Comparison of ENCODE assay signal across 8 mouse cellular contexts in the genomic region with DNA sequence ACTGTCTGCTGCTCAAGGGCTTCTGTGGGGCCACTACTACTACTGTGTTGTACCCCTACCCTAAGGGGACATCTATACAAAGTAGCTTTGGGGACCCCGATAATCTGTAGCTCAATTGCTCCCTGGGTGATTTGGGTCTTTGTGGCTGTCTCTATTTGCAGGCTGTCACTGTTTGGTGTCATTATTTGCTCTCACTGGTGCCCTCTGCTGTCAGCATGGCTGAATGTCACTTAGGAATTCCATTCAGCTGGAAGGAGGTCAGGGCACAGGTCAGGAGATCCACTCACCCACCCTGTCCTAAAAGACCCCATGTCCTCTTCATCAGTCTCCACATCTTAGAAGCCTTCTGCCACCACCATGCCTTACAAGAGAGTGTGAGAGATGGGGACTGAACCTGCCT. TPM values are rescaled to one million over a fixed set of nuclear protein-coding genes. Genes with fewer than 3 reads are reported as not detected.
DNase-seq lines count a peak whose midpoint lies in the region; ATAC-seq lines count a peak whose summit lies in the region.

No protein-coding gene starts in this region.

- H3K4me3 ChIP-seq in midbrain, embryonic 11.5 days (ENCODE audit: low read depth, low read length): no peak overlapping the region
- no peak overlapping the region for H3K4me3 ChIP-seq in midbrain, embryonic 15.5 days

- H3K4me2 ChIP-seq in midbrain, embryonic 11.5 days: no peak overlapping the region
- H3K4me2 ChIP-seq in midbrain, embryonic 15.5 days: no peak overlapping the region

- H3K9ac ChIP-seq in midbrain, embryonic 11.5 days (ENCODE audit: low read length): no peak overlapping the region
- no peak overlapping the region for H3K9ac ChIP-seq in midbrain, embryonic 15.5 days

- H3K9me3 ChIP-seq in midbrain, embryonic 11.5 days (ENCODE audit: control insufficient read depth, low read length): no peaks in the 10 kb centered on the region
- no peaks in the 10 kb centered on the region for H3K9me3 ChIP-seq in midbrain, embryonic 15.5 days

- 30% methylated on average over 1 of the region's 1 CpGs for WGBS in midbrain, embryonic 11.5 days
- WGBS in midbrain, embryonic 15.5 days: 33% methylated on average over 1 of the region's 1 CpGs

- no peaks in the 10 kb centered on the region for H3K36me3 ChIP-seq in midbrain, embryonic 11.5 days (ENCODE audit: control insufficient read depth, insufficient read depth, low read length)
- H3K36me3 ChIP-seq in midbrain, embryonic 15.5 days (replicated peaks): no peaks in the 10 kb centered on the region

- H3K27me3 ChIP-seq in midbrain, embryonic 11.5 days (ENCODE audit: control insufficient read depth, insufficient read depth, low read length): no peaks in the 10 kb centered on the region
- H3K27me3 ChIP-seq in midbrain, embryonic 15.5 days (replicated peaks): no peaks in the 10 kb centered on the region

- no peak overlapping the region for H3K27ac ChIP-seq in midbrain, embryonic 11.5 days (ENCODE audit: low read depth, low read length)
- no peak overlapping the region for H3K27ac ChIP-seq in midbrain, embryonic 15.5 days

- peak; percentile 90 for DNase-seq in midbrain, embryonic 11.5 days (ENCODE audit: low spot score, missing footprints)
- DNase-seq in R1 (ENCODE audit: low read depth, low spot score): peak; percentile 63
- peak; percentile 81 to 85 for DNase-seq in cerebellum, postnatal 14 days
- DNase-seq in heart, adult 8-10 months (ENCODE audit: low spot score): peak; percentile 75
- peak; percentile 67 to 73 for DNase-seq in layer of hippocampus, postnatal 10 days (ENCODE audit: low spot score in 2 of 2)
- DNase-seq in urinary bladder, postnatal 36 days (ENCODE audit: low spot score in 2 of 2): peak; percentile 51 to 56

- H3K4me1 ChIP-seq in midbrain, embryonic 11.5 days (ENCODE audit: control insufficient read depth, insufficient read depth, low read length): no peaks in the 10 kb centered on the region
- no peaks in the 10 kb centered on the region for H3K4me1 ChIP-seq in midbrain, embryonic 15.5 days

- ATAC-seq in midbrain, embryonic 11.5 days (ENCODE audit: low FRiP score): no peak
- ATAC-seq in midbrain, embryonic 15.5 days (replicated peaks): no peak
- peak; percentile 88 for ATAC-seq in megakaryocyte progenitor cell, adult 5-6 weeks (replicated peaks; ENCODE audit: poor library complexity)

RNA-seq across cellular contexts. Expression of gene Kcnq1, which starts 32.6 kb away (rescaled TPM):
- polyA plus RNA-seq in midbrain, embryonic 11.5 days (2014; fragmentation: Nextera tagmentation; extraction: Ambion mirVana): 1.1 and 1.6 TPM in 2 replicates
- polyA plus RNA-seq in midbrain, embryonic 15.5 days (2015; fragmentation: Nextera tagmentation; extraction: Ambion mirVana): 1.3 and 1.8 TPM in 2 replicates
- total RNA-seq in heart, adult 8-10 months (2022): 10 to 100 TPM; 30.9 to 36.9 (median 32.8) TPM
- 1 to 10 TPM; 1.0 to 2.3 TPM for total RNA-seq in layer of hippocampus, postnatal 10 days (2021)
- total RNA-seq in megakaryocyte progenitor cell, adult 5-6 weeks (2015): not detected in 2 replicates
- not detected in 2 replicates for total RNA-seq in megakaryocyte progenitor cell, adult 5-6 weeks (2017)

RNA-seq across cellular contexts. Expression of gene Trpm5, which starts 44.3 kb away (rescaled TPM):
- 0.57 and 0.70 TPM in 2 replicates for polyA plus RNA-seq in midbrain, embryonic 11.5 days (2014; fragmentation: Nextera tagmentation; extraction: Ambion mirVana)
- 1.3 and 1.6 TPM in 2 replicates for polyA plus RNA-seq in midbrain, embryonic 15.5 days (2015; fragmentation: Nextera tagmentation; extraction: Ambion mirVana)
- total RNA-seq in heart, adult 8-10 months (2022): under 1 TPM in 1 of 4 experiments, not detected in 3; 0.28 TPM
- under 1 TPM; 0.31 to 0.59 TPM for total RNA-seq in layer of hippocampus, postnatal 10 days (2021)
- total RNA-seq in megakaryocyte progenitor cell, adult 5-6 weeks (2015): not detected in 2 replicates
- not detected in 2 replicates for total RNA-seq in megakaryocyte progenitor cell, adult 5-6 weeks (2017)

Comparison
In these comparisons a context has a peak if more than half of its experiments do, and no peak if none do; other contexts are left out.
1. RNA of gene Kcnq1, which starts 32.6 kb away (total RNA-seq): 30.9 to 36.9 TPM in heart, adult 8-10 months; 1.0 to 2.3 TPM in layer of hippocampus, postnatal 10 days and not detected in megakaryocyte progenitor cell, adult 5-6 weeks; every median in the first group is over 4 times any median in the second.
2. Peak in every context shown above with its lines, with median percentiles within 50 percentile points of each other: DNase-seq.